Mouse (Mus musculus) forebrain, embryonic 11.5 days (tissue): ENCODE measurements around the gene Slc12a6. TPM values are rescaled to one million over a fixed set of nuclear protein-coding genes. Genes with fewer than 3 reads are reported as not detected.

Source experiments
- ATAC-seq: fragments of 200-750 bp; cut with Nextera tagmentation; replicated peaks from 2 replicates; pipeline ENCODE4 v1.8.0; 2017; ENCODE audit warnings: moderate TSS enrichment; ENCODE audit not compliant: low FRiP score
- DNase-seq: peaks from one replicate; pipeline ENCODE4 v3.0.0-alpha.2; 2017; ENCODE audit warnings: low spot score
- H3K27ac ChIP-seq: fragments of 300-500 bp; sonication (generic); 2 replicates; pipeline ENCODE4 v1.5.1; 2014; ENCODE audit warnings: low read depth, low read length
- H3K27me3 ChIP-seq: fragments of 300-500 bp; sonication (generic); 2 replicates; pipeline ENCODE4 v1.6.1; 2014; ENCODE audit warnings: mild to moderate bottlenecking, low read length, mixed read lengths; ENCODE audit not compliant: control insufficient read depth, insufficient read depth
- H3K36me3 ChIP-seq: fragments of 300-500 bp; sonication (generic); 2 replicates; pipeline ENCODE4 v1.6.1; 2014; ENCODE audit warnings: mild to moderate bottlenecking, low read length, moderate library complexity, mixed read lengths; ENCODE audit not compliant: control insufficient read depth, insufficient read depth
- H3K4me1 ChIP-seq: fragments of 300-500 bp; sonication (generic); replicated peaks from 2 replicates; pipeline ENCODE4 v1.6.1; 2014; ENCODE audit warnings: low read length, mixed read lengths; ENCODE audit not compliant: control insufficient read depth, insufficient read depth
- H3K4me2 ChIP-seq: fragments of 300-500 bp; sonication (generic); 2 replicates; pipeline ENCODE4 v1.6.1; 2014; ENCODE audit warnings: low read depth, mild to moderate bottlenecking, low read length, moderate library complexity, mixed read lengths; ENCODE audit not compliant: severe bottlenecking
- H3K4me3 ChIP-seq: fragments of 300-500 bp; sonication (generic); 2 replicates; pipeline ENCODE4 v1.5.1; 2014; ENCODE audit warnings: low read depth, low read length
- H3K9ac ChIP-seq: fragments of 300-500 bp; sonication (generic); 2 replicates; pipeline ENCODE4 v1.6.1; 2014; ENCODE audit warnings: low read length
- H3K9me3 ChIP-seq: fragments of 300-500 bp; sonication (generic); 2 replicates; pipeline ENCODE4 v1.6.1; 2016; ENCODE audit warnings: low read length, mixed read lengths; ENCODE audit not compliant: control insufficient read depth
- WGBS: fragments of 180-500 bp; shearing (Covaris S2); extraction: QIAGEN DNeasy Blood & Tissue Kit; methylation state at CpG from one replicate; pipeline ENCODE4 v1.1.7; 2014; 5-methylcytosine and 5-hydroxymethylcytosine counted together
- polyA plus RNA-seq: library from polyadenylated mRNA; unstranded; fragments of >200 nt; fragmentation: Nextera tagmentation; extraction: Ambion mirVana; gene quantifications from 2 replicates; pipeline ENCODE4 v1.2.1, GENCODE M21; 2014

Gene Slc12a6
- polyA plus RNA-seq, 1 experiment from 2014 or later = 16.0 TPM

- H3K9ac ChIP-seq = no peak overlapping the region
- H3K36me3 ChIP-seq = peaks cover 2% of the 10 kb centered on the region; the same call in 1 of the 2 replicates
- no peak overlapping the region for H3K27ac ChIP-seq
- H3K4me2 ChIP-seq = no peak overlapping the region
- H3K9me3 ChIP-seq = no peaks in the 10 kb centered on the region
- H3K4me1 ChIP-seq = no peaks in the 10 kb centered on the region
- ATAC-seq (no peak), DNase-seq (no peak)
- H3K4me3 ChIP-seq = no peak overlapping the region
- H3K27me3 ChIP-seq = no peaks in the 10 kb centered on the region
- 88% methylated on average over 2 of the region's 2 CpGs for WGBS
These were observed 95.2 kb downstream of the Slc12a6 start for GRCm38 (mm10) chr2:112360781-112361169.

GRCm38 (mm10) chr2:112367222-112367621, 101.6 kb downstream of the Slc12a6 start:
- DNase-seq (no peak), ATAC-seq (peak; percentile 22)
- peak overlapping the region; percentile 75 for H3K4me2 ChIP-seq
- no peaks in the 10 kb centered on the region for H3K27me3 ChIP-seq
- H3K36me3 ChIP-seq = no peaks in the 10 kb centered on the region; the same call in 1 of the 2 replicates
- no peak overlapping the region for H3K27ac ChIP-seq
- 23% methylated on average over 15 of the region's 15 CpGs for WGBS
- no peaks in the 10 kb centered on the region for H3K9me3 ChIP-seq
- peaks cover 3% of the 10 kb centered on the region; the same call in 1 of the 2 replicates for H3K4me1 ChIP-seq
- H3K9ac ChIP-seq = peak overlapping the region; percentile 68
- H3K4me3 ChIP-seq = peak overlapping the region; percentile 85

- peak within 1 kb of the TSS; percentile 68 for H3K9ac ChIP-seq
- peak within 1 kb of the TSS; percentile 75 for H3K4me2 ChIP-seq
- no peaks in the 10 kb centered on the region; the same call in 1 of the 2 replicates for H3K36me3 ChIP-seq
- H3K27me3 ChIP-seq = no peaks in the 10 kb centered on the region
- 2% methylated on average over 46 of the region's 46 CpGs for WGBS
- DNase-seq (peak; percentile 93), ATAC-seq (peak; percentile 90)
- peak within 1 kb of the TSS; percentile 85 for H3K4me3 ChIP-seq
- H3K4me1 ChIP-seq = peaks cover 3% of the 10 kb centered on the region; the same call in 1 of the 2 replicates
- no peaks in the 10 kb centered on the region for H3K9me3 ChIP-seq
- peak within 1 kb of the TSS; percentile 58 for H3K27ac ChIP-seq
These were observed 102.4 kb downstream of the Slc12a6 start, which contains the start of gene Emc4 for GRCm38 (mm10) chr2:112367726-112368673. Gene Emc4, minus strand, starts transcription at chr2:112368027.

GRCm38 (mm10) chr2:112369941-112370340, 104.3 kb downstream of the Slc12a6 start:
- Histone ChIP-seq H3K4me2 (no peak overlapping the region), H3K36me3 (no peaks in the 10 kb centered on the region), H3K9me3 (no peaks in the 10 kb centered on the region), H3K27ac (no peak overlapping the region), H3K27me3 (no peaks in the 10 kb centered on the region), H3K9ac (no peak overlapping the region), H3K4me3 (no peak overlapping the region), H3K4me1 (peaks cover 3% of the 10 kb centered on the region; the same call in 1 of the 2 replicates)
- ATAC-seq (no peak), DNase-seq (no peak)
- WGBS = 84% methylated on average over 5 of the region's 5 CpGs

GRCm38 (mm10) chr2:112373141-112373540, 107.5 kb downstream of the Slc12a6 start:
- H3K9ac ChIP-seq = no peak overlapping the region
- no peak overlapping the region for H3K4me2 ChIP-seq
- H3K27ac ChIP-seq = no peak overlapping the region
- no peaks in the 10 kb centered on the region for H3K4me1 ChIP-seq
- H3K4me3 ChIP-seq = no peak overlapping the region
- DNase-seq (no peak), ATAC-seq (no peak)
- H3K27me3 ChIP-seq = no peaks in the 10 kb centered on the region
- no peaks in the 10 kb centered on the region for H3K9me3 ChIP-seq
- no peaks in the 10 kb centered on the region for H3K36me3 ChIP-seq
- WGBS = 66% methylated on average over 4 of the region's 4 CpGs

GRCm38 (mm10) chr2:112374610-112375009, 109.0 kb downstream of the Slc12a6 start:
- Histone ChIP-seq H3K9ac (no peak overlapping the region), H3K4me1 (no peaks in the 10 kb centered on the region), H3K36me3 (no peaks in the 10 kb centered on the region), H3K9me3 (no peaks in the 10 kb centered on the region), H3K4me2 (no peak overlapping the region), H3K27me3 (no peaks in the 10 kb centered on the region), H3K4me3 (no peak overlapping the region), H3K27ac (no peak overlapping the region)
- no peak for ATAC-seq
- no peak for DNase-seq
- WGBS = 74% methylated on average over 5 of the region's 5 CpGs

- Histone ChIP-seq H3K4me3 (peak within 1 kb of the TSS; percentile 93), H3K27ac (peak within 1 kb of the TSS; percentile 78), H3K4me1 (no peaks in the 10 kb centered on the region; the same call in 1 of the 2 replicates), H3K9me3 (no peaks in the 10 kb centered on the region), H3K4me2 (peak within 1 kb of the TSS; percentile 50), H3K9ac (peak within 1 kb of the TSS; percentile 94), H3K27me3 (no peaks in the 10 kb centered on the region), H3K36me3 (no peaks in the 10 kb centered on the region)
- WGBS = under 1% methylated on average over 72 of the region's 72 CpGs
- ATAC-seq = peak; percentile 100
- DNase-seq = peak; percentile 98
These were observed 113.6 kb downstream of the Slc12a6 start, which contains the start of gene Katnbl1 for GRCm38 (mm10) chr2:112378973-112379898. Gene Katnbl1, plus strand, starts transcription at chr2:112379211.

- Histone ChIP-seq H3K9me3 (no peaks in the 10 kb centered on the region), H3K27ac (no peak overlapping the region), H3K4me2 (peak overlapping the region; percentile 50), H3K9ac (peak overlapping the region; percentile 94), H3K27me3 (no peaks in the 10 kb centered on the region), H3K4me3 (peak overlapping the region; percentile 93), H3K4me1 (no peaks in the 10 kb centered on the region; the same call in 1 of the 2 replicates), H3K36me3 (no peaks in the 10 kb centered on the region)
- ATAC-seq = no peak
- no peak for DNase-seq
- WGBS = 56% methylated on average over 8 of the region's 8 CpGs
These were observed 114.5 kb downstream of the Slc12a6 start for GRCm38 (mm10) chr2:112380131-112380530.
